8 mouse cellular contexts compared by ENCODE assay signal in the genomic region with DNA sequence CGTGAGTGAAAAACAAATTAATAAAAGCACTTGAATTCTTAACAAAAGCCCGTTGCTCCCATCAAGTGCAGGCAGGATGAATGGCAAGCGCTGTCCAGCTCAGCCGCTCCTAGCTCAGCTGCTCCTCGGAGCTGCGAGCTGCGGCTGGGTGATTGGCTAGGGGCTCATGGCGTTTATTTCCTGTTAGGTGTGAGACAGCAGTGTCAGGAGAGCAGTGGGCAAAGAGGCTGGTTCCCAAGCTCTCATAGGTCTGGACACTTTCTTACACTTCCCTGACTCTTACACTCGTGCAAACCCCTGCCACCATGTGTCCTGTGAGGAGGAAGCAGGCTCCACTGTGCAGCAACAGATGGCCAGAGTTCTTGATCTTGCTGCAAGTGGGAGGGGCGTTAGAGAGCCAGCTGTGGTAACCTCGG. TPM values are rescaled to one million over a fixed set of nuclear protein-coding genes. Genes with fewer than 3 reads are reported as not detected.
DNase-seq lines count a peak whose midpoint lies in the region; ATAC-seq and TF ChIP-seq lines count a peak whose summit lies in the region.

No protein-coding gene starts in this region.

- peak overlapping the region; percentile 17 for H3K4me2 ChIP-seq in kidney, postnatal 0 days (ENCODE audit: low read length)
- H3K4me2 ChIP-seq in embryonic facial prominence, embryonic 14.5 days (ENCODE audit: low read depth, low read length): peak overlapping the region; percentile 43; the same call in 1 of the 2 replicates

- no peaks in the 10 kb centered on the region for H3K27me3 ChIP-seq in kidney, postnatal 0 days (ENCODE audit: insufficient read depth, low read length)
- H3K27me3 ChIP-seq in embryonic facial prominence, embryonic 14.5 days (replicated peaks; ENCODE audit: control insufficient read depth, insufficient read depth, low read length): no peaks in the 10 kb centered on the region

- 1% methylated on average over 11 of the region's 11 CpGs for WGBS in kidney, postnatal 0 days
- WGBS in embryonic facial prominence, embryonic 14.5 days: 2% methylated on average over 11 of the region's 11 CpGs

- H3K9ac ChIP-seq in kidney, postnatal 0 days (ENCODE audit: low read depth, low read length): no peak overlapping the region
- no peak overlapping the region for H3K9ac ChIP-seq in embryonic facial prominence, embryonic 14.5 days (ENCODE audit: low read depth, low read length)

- H3K9me3 ChIP-seq in kidney, postnatal 0 days (replicated peaks; ENCODE audit: low read length): no peaks in the 10 kb centered on the region
- H3K9me3 ChIP-seq in embryonic facial prominence, embryonic 14.5 days (ENCODE audit: control insufficient read depth, low read length): no peaks in the 10 kb centered on the region

- no peak overlapping the region for H3K27ac ChIP-seq in kidney, postnatal 0 days
- H3K27ac ChIP-seq in embryonic facial prominence, embryonic 14.5 days (replicated peaks; ENCODE audit: low read depth, low read length): no peak overlapping the region

- no peak overlapping the region for H3K4me3 ChIP-seq in kidney, postnatal 0 days (replicated peaks; ENCODE audit: low read depth, low read length)
- 0 out of 2 replicates have a peak overlapping the region, but pooled peaks have one; percentile 3 for H3K4me3 ChIP-seq in embryonic facial prominence, embryonic 14.5 days (ENCODE audit: low read depth, low read length)

- H3K4me1 ChIP-seq in kidney, postnatal 0 days (replicated peaks; ENCODE audit: insufficient read depth, low read length): no peaks in the 10 kb centered on the region
- H3K4me1 ChIP-seq in embryonic facial prominence, embryonic 14.5 days (ENCODE audit: control insufficient read depth, insufficient read depth, low read length): peaks cover 3% of the 10 kb centered on the region; the same call in 1 of the 2 replicates

- no peak; the same call in 1 of the 2 replicates for TF ChIP-seq CTCF in kidney, postnatal 0 days (IDR thresholded peaks at IDR 0.05; ENCODE audit: low read depth)

- no peaks in the 10 kb centered on the region for H3K36me3 ChIP-seq in kidney, postnatal 0 days (ENCODE audit: insufficient read depth, low read length)
- H3K36me3 ChIP-seq in embryonic facial prominence, embryonic 14.5 days (ENCODE audit: control insufficient read depth, insufficient read depth, low read length): no peaks in the 10 kb centered on the region

- peak; percentile 68 for DNase-seq in kidney, postnatal 0 days (ENCODE audit: low spot score)
- no peak for DNase-seq in kidney, postnatal 25 days
- DNase-seq in embryonic facial prominence, embryonic 14.5 days (ENCODE audit: low spot score): peak; percentile 84
- peak; percentile 47 for DNase-seq in hindlimb bud, embryonic 11.5 days (ENCODE audit: extremely low spot score, low read depth, low spot score)
- DNase-seq in thymus, postnatal 4 days: peak; percentile 21
- no peak for DNase-seq in right cerebral cortex, adult 2 months (ENCODE audit: low spot score in 2 of 2)
- DNase-seq in layer of hippocampus, postnatal 14 days (ENCODE audit: low spot score in 2 of 2): no peak

- 0 out of 2 replicates have a peak, but pooled peaks have one; percentile 59 for ATAC-seq in kidney, postnatal 0 days (replicated peaks; ENCODE audit: low FRiP score, low read depth)
- peak; percentile 83 for ATAC-seq in embryonic facial prominence, embryonic 14.5 days (ENCODE audit: low read depth)
- ATAC-seq in megakaryocyte progenitor cell, adult 5-6 weeks (replicated peaks; ENCODE audit: poor library complexity): peak; percentile 95

RNA-seq across cellular contexts. Expression of gene Slc26a3, which starts 53.5 kb away (rescaled TPM):
- polyA plus RNA-seq in kidney, postnatal 0 days (2015; fragmentation: Nextera tagmentation; extraction: Ambion mirVana): 0.05 TPM in 1 of 2 replicates, not detected in the other
- 0.07 TPM in 1 of 2 replicates, not detected in the other for polyA plus RNA-seq in embryonic facial prominence, embryonic 14.5 days (2014; fragmentation: Nextera tagmentation; extraction: Ambion mirVana)
- total RNA-seq in megakaryocyte progenitor cell, adult 5-6 weeks (2015): not detected in 2 replicates
- not detected in 2 replicates for total RNA-seq in megakaryocyte progenitor cell, adult 5-6 weeks (2017)
- total RNA-seq in layer of hippocampus, postnatal 14 days (2021): under 1 TPM; 0.38 to 0.81 TPM

RNA-seq across cellular contexts. Expression of gene Cbll1, which starts 55.3 kb away (rescaled TPM):
- 11.2 and 13.1 TPM in 2 replicates for polyA plus RNA-seq in kidney, postnatal 0 days (2015; fragmentation: Nextera tagmentation; extraction: Ambion mirVana)
- 15.4 and 18.5 TPM in 2 replicates for polyA plus RNA-seq in embryonic facial prominence, embryonic 14.5 days (2014; fragmentation: Nextera tagmentation; extraction: Ambion mirVana)
- total RNA-seq in megakaryocyte progenitor cell, adult 5-6 weeks (2015): 48.2 and 52.8 TPM in 2 replicates
- total RNA-seq in megakaryocyte progenitor cell, adult 5-6 weeks (2017): 6.4 and 7.5 TPM in 2 replicates
- total RNA-seq in layer of hippocampus, postnatal 14 days (2021): 10 to 100 TPM; 20.6 to 24.3 TPM

Comparison
In these comparisons a context has a peak if more than half of its experiments do, and no peak if none do; other contexts are left out.
1. DNase-seq: peak in kidney, postnatal 0 days (single experiment), embryonic facial prominence, embryonic 14.5 days (single experiment), hindlimb bud, embryonic 11.5 days (single experiment) and thymus, postnatal 4 days (single experiment); none in kidney, postnatal 25 days (0 of 2), right cerebral cortex, adult 2 months (0 of 2) and layer of hippocampus, postnatal 14 days (0 of 2).
2. Peak in every context shown above with its lines, with median percentiles within 50 percentile points of each other: ATAC-seq.